Mouse (Mus musculus) myocyte (in vitro differentiated cells): ENCODE data around the gene Phf14.

ENCODE experiments used
- MYOD1 ChIP-seq, 3 experiments: IDR thresholded peaks; one replicate each; pipeline ENCODE4 v1.6.1; 2011; ENCODE audit warnings: control low read depth in 2 of 3, low read depth in 2 of 3, mild to moderate bottlenecking in 2 of 3, moderate library complexity in 1 of 3; ENCODE audit not compliant: insufficient read length in 2 of 3, control insufficient read depth in 1 of 3
- POLR2A ChIP-seq: IDR thresholded peaks from one replicate; pipeline ENCODE4 v1.6.1; 2011; ENCODE audit warnings: low read depth, mild to moderate bottlenecking, control low read depth, moderate library complexity; ENCODE audit not compliant: insufficient read length

DNA sequence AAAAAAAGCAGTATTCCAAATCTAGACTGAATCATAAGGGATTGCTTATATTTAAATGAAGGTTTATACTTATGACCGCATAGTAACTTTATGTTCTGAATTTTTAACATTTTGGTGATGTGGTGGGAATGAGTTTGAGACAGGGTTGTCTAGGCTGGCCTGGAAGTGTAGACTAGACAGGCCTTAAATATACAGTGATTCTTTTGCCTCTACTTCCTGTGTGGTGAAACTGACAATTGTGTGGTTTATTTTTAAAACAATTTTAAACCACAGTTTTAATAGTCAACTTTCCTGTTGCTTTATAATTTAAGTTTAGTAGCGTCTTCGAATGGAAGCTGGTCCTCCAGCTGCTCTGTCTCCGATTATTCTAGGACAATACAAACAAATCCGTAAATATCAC, 104.5 kb downstream of the Phf14 start:
- TF ChIP-seq POLR2A (no peak), MYOD1 (IDR thresholded peaks at IDR 0.05; ENCODE audit: control insufficient read depth in 1 of 3, insufficient read length in 2 of 3, low read depth in 2 of 3) (no peak)
